In the genomic region with DNA sequence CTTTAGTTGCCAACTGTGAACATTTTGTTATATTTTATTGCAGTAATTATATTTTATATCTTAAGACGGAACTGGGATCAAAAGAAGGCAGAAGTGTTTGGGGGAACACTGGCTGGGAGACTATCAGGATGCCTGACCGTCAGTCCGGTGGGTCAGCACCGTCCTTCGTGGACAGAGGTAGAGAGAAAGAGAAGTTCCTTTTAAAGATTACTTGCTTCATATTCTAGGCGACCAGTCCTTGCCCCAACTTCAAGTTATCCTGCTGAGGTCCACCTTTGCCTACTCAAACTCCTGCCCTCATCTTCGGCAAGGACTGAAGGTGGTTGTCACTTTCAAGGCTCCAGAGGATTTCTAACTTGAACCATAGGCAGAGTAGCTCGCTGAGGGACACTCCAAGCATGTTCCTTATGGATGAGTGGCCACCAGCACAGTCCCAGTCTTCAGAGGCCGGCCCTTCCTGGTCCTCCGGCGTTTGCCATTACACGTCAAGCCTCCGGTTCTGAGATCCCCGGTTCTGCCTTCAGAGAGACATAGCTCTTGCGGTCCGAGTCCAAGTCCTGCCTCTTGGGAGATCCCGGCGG, we compare ENCODE assay signal across 8 mouse cellular contexts. TPM values are rescaled to one million over a fixed set of nuclear protein-coding genes. Genes with fewer than 3 reads are reported as not detected.
DNase-seq lines count a peak whose midpoint lies in the region; ATAC-seq and TF ChIP-seq lines count a peak whose summit lies in the region.

No protein-coding gene starts in this region.

- intact Hi-C loops in left cerebral cortex, postnatal 25 days (cut with DNase I) = loop anchor here (2.0 to 5.0 kb wide), 3 partner anchors 51 to 189 kb away; a partner anchor contains a TSS

- DNase-seq in kidney, postnatal 0 days (ENCODE audit: low spot score) = peak; percentile 52
- DNase-seq in kidney, postnatal 36 days = no peak
- DNase-seq in cerebellum, postnatal 25 days = no peak
- no peak for DNase-seq in left cerebral cortex, postnatal 25 days (ENCODE audit: low spot score in 2 of 2)
- DNase-seq in MN1 (ENCODE audit: low spot score) = no peak

- peak overlapping the region; percentile 83 for H3K4me2 ChIP-seq in kidney, postnatal 0 days (ENCODE audit: low read length)
- H3K4me2 ChIP-seq in embryonic facial prominence, embryonic 12.5 days (replicated peaks) = peak overlapping the region; percentile 88
- peak overlapping the region; percentile 76 for H3K4me2 ChIP-seq in intestine, embryonic 16.5 days (ENCODE audit: low read depth, low read length)
- H3K4me2 ChIP-seq in myocyte (ENCODE audit: low read depth) = peak overlapping the region; percentile 77

- no peaks in the 10 kb centered on the region for H3K27me3 ChIP-seq in kidney, postnatal 0 days (ENCODE audit: insufficient read depth, low read length)
- H3K27me3 ChIP-seq in embryonic facial prominence, embryonic 12.5 days = peaks cover 4% of the 10 kb centered on the region; the same call in 1 of the 2 replicates
- no peaks in the 10 kb centered on the region for H3K27me3 ChIP-seq in intestine, embryonic 16.5 days (replicated peaks; ENCODE audit: control insufficient read depth, insufficient read depth, low read length)
- H3K27me3 ChIP-seq in myocyte (ENCODE audit: control insufficient read depth, insufficient read depth, insufficient read length) = no peaks in the 10 kb centered on the region

- peak; percentile 67 for ATAC-seq in kidney, postnatal 0 days (replicated peaks; ENCODE audit: low FRiP score, low read depth)
- ATAC-seq in embryonic facial prominence, embryonic 12.5 days (ENCODE audit: insufficient number of reproducible peaks, insufficient read depth, low FRiP score, low TSS enrichment) = peak; percentile 23; the same call in 1 of the 2 replicates
- ATAC-seq in intestine, embryonic 16.5 days = peak; percentile 54

- H3K9me3 ChIP-seq in kidney, postnatal 0 days (replicated peaks; ENCODE audit: low read length) = no peaks in the 10 kb centered on the region
- no peaks in the 10 kb centered on the region for H3K9me3 ChIP-seq in embryonic facial prominence, embryonic 12.5 days
- H3K9me3 ChIP-seq in intestine, embryonic 16.5 days (ENCODE audit: control insufficient read depth, low read length) = no peaks in the 10 kb centered on the region

- no peaks in the 10 kb centered on the region for H3K36me3 ChIP-seq in kidney, postnatal 0 days (ENCODE audit: insufficient read depth, low read length)
- no peaks in the 10 kb centered on the region for H3K36me3 ChIP-seq in embryonic facial prominence, embryonic 12.5 days
- H3K36me3 ChIP-seq in intestine, embryonic 16.5 days (ENCODE audit: control insufficient read depth, insufficient read depth, low read length) = no peaks in the 10 kb centered on the region
- no peaks in the 10 kb centered on the region for H3K36me3 ChIP-seq in myocyte (ENCODE audit: control insufficient read depth, insufficient read depth)

- peak overlapping the region; percentile 86 for H3K9ac ChIP-seq in kidney, postnatal 0 days (ENCODE audit: low read depth, low read length)
- H3K9ac ChIP-seq in embryonic facial prominence, embryonic 12.5 days = peak overlapping the region; percentile 81
- H3K9ac ChIP-seq in intestine, embryonic 16.5 days (ENCODE audit: low read depth, low read length) = peak overlapping the region; percentile 79

- H3ac ChIP-seq in myocyte (ENCODE audit: control insufficient read depth, insufficient read length) = peak overlapping the region; percentile 48

- TF ChIP-seq POLR2A in myocyte (IDR thresholded peaks at IDR 0.05; ENCODE audit: insufficient read length, low read depth) = peak; percentile 41

- WGBS in kidney, postnatal 0 days = 1% methylated on average over 18 of the region's 18 CpGs
- WGBS in embryonic facial prominence, embryonic 12.5 days = 2% methylated on average over 18 of the region's 18 CpGs
- WGBS in intestine, embryonic 16.5 days = 2% methylated on average over 18 of the region's 18 CpGs

- peak overlapping the region; percentile 72 for H3K4me3 ChIP-seq in kidney, postnatal 0 days (replicated peaks; ENCODE audit: low read depth, low read length)
- H3K4me3 ChIP-seq in embryonic facial prominence, embryonic 12.5 days = peak overlapping the region; percentile 68
- peak overlapping the region; percentile 63 for H3K4me3 ChIP-seq in intestine, embryonic 16.5 days (ENCODE audit: low read length)
- H3K4me3 ChIP-seq in myocyte = peak overlapping the region; percentile 51

- H3K4me1 ChIP-seq in kidney, postnatal 0 days (replicated peaks; ENCODE audit: insufficient read depth, low read length) = no peaks in the 10 kb centered on the region; the same call in none of the 2 replicates
- H3K4me1 ChIP-seq in embryonic facial prominence, embryonic 12.5 days = peaks cover 19% of the 10 kb centered on the region
- H3K4me1 ChIP-seq in intestine, embryonic 16.5 days (ENCODE audit: control insufficient read depth, insufficient read depth, low read length) = peaks cover 16% of the 10 kb centered on the region

- no peaks in the 10 kb centered on the region for H3K79me2 ChIP-seq in myocyte (ENCODE audit: control insufficient read depth, insufficient read depth)

- TF ChIP-seq CTCF in kidney, postnatal 0 days (IDR thresholded peaks at IDR 0.05; ENCODE audit: low read depth) = no peak

- peak overlapping the region; percentile 89 for H3K27ac ChIP-seq in kidney, postnatal 0 days
- H3K27ac ChIP-seq in embryonic facial prominence, embryonic 12.5 days = 0 out of 2 replicates have a peak overlapping the region, but pooled peaks have one; percentile 65
- peak overlapping the region; percentile 73 for H3K27ac ChIP-seq in intestine, embryonic 16.5 days (ENCODE audit: low read length)

TF ChIP-seq in myocyte, 11 proteins besides CTCF, POLR2A, EP300 and RAD21:
- TF ChIP-seq TCF12 (IDR thresholded peaks at IDR 0.05; ENCODE audit: insufficient read depth, poor library complexity, severe bottlenecking) (no peak), REST (IDR thresholded peaks at IDR 0.05; ENCODE audit: insufficient read depth, insufficient read length) (peak; percentile 66), MYOG (IDR thresholded peaks at IDR 0.05; ENCODE audit: control insufficient read depth in 1 of 3, insufficient read depth in 1 of 3, insufficient read length in 2 of 3, low read depth in 2 of 3) (peak in 1 of 3 experiments; percentile 12)
TF ChIP-seq in myocyte: peak in this region for 2.

RNA-seq across cellular contexts. Expression of a gene that starts 0.8 kb away (rescaled TPM):
- 5.6 and 5.8 TPM in 2 replicates for polyA plus RNA-seq in kidney, postnatal 0 days (2015; fragmentation: Nextera tagmentation; extraction: Ambion mirVana)
- polyA plus RNA-seq in embryonic facial prominence, embryonic 12.5 days (2016; fragmentation: Nextera tagmentation; extraction: Ambion mirVana) = 11.9 and 14.5 TPM in 2 replicates
- 3.3 and 3.4 TPM in 2 replicates for polyA plus RNA-seq in intestine, embryonic 16.5 days (2015; fragmentation: Nextera tagmentation; extraction: Ambion mirVana)
- 6.8 TPM for polyA plus RNA-seq in myocyte (2012; fragmentation: generic; extraction: Trizol)
- total RNA-seq in left cerebral cortex, postnatal 25 days (2021) = 10 to 100 TPM; 77.9 to 86.8 TPM
